Comparison of ENCODE assay signal across 27 mouse cellular contexts in genomic region chr9:22452697-22453096, GRCm38 (mm10). TPM values are rescaled to one million over a fixed set of nuclear protein-coding genes. Genes with fewer than 3 reads are reported as not detected.
DNase-seq lines count a peak whose midpoint lies in the region; ATAC-seq and TF ChIP-seq lines count a peak whose summit lies in the region.
"Had no signal": no experiment of that assay in that cellular context is flagged by ENCODE, and none has a peak within 500 bp of the region (broad histone marks: within the 10 kb centered on the region; RNA-seq: fewer than 3 reads in every experiment).

No protein-coding gene starts in this region.

- H3K4me1 ChIP-seq in liver, embryonic 12.5 days, result peaks cover 30% of the 10 kb centered on the region
- peaks cover 25% of the 10 kb centered on the region for H3K4me1 ChIP-seq in liver, embryonic 13.5 days (replicated peaks)
- no peaks in the 10 kb centered on the region for H3K4me1 ChIP-seq in kidney, adult 2 months (ENCODE audit: control insufficient read depth, insufficient read depth, low read length)
- H3K4me1 ChIP-seq: embryonic facial prominence, embryonic 10.5 days; embryonic facial prominence, embryonic 12.5 days; forebrain, embryonic 13.5 days; forebrain, embryonic 15.5 days had no signal

- H3K9ac ChIP-seq in liver, embryonic 12.5 days, result no peak overlapping the region
- H3K9ac ChIP-seq in liver, embryonic 13.5 days, result no peak overlapping the region
- H3K9ac ChIP-seq: embryonic facial prominence, embryonic 12.5 days; forebrain, embryonic 13.5 days; forebrain, embryonic 15.5 days had no signal

- peak overlapping the region; percentile 43; the same call in 1 of the 2 replicates for H3K4me2 ChIP-seq in liver, embryonic 12.5 days
- H3K4me2 ChIP-seq in liver, embryonic 13.5 days, result 0 out of 2 replicates have a peak overlapping the region, but pooled peaks have one; percentile 32
- H3K4me2 ChIP-seq: embryonic facial prominence, embryonic 12.5 days; forebrain, embryonic 13.5 days; forebrain, embryonic 15.5 days had no signal

- no peak overlapping the region for H3K4me3 ChIP-seq in liver, embryonic 12.5 days
- no peak overlapping the region for H3K4me3 ChIP-seq in liver, embryonic 13.5 days (replicated peaks)
- no peak overlapping the region for H3K4me3 ChIP-seq in kidney, adult 2 months (ENCODE audit: insufficient read depth, low read depth, low read length)
- H3K4me3 ChIP-seq: embryonic facial prominence, embryonic 10.5 days; embryonic facial prominence, embryonic 12.5 days; forebrain, embryonic 13.5 days; forebrain, embryonic 15.5 days had no signal

- peak overlapping the region; percentile 74 for H3K27ac ChIP-seq in liver, embryonic 12.5 days
- peak overlapping the region; percentile 68 for H3K27ac ChIP-seq in liver, embryonic 13.5 days
- no peak overlapping the region for H3K27ac ChIP-seq in kidney, adult 2 months (ENCODE audit: insufficient read depth, low read depth, low read length)
- H3K27ac ChIP-seq: embryonic facial prominence, embryonic 10.5 days; embryonic facial prominence, embryonic 12.5 days; forebrain, embryonic 13.5 days; forebrain, embryonic 15.5 days had no signal

- no peak for TF ChIP-seq POLR2A in kidney, adult 2 months (IDR thresholded peaks at IDR 0.05; ENCODE audit: low read depth, low read length)

- 70% methylated on average over 10 of the region's 10 CpGs for WGBS in liver, embryonic 12.5 days (ENCODE audit: insufficient replicate concordance)
- WGBS in liver, embryonic 13.5 days (ENCODE audit: insufficient replicate concordance), result 67% methylated on average over 10 of the region's 10 CpGs
- 81% methylated on average over 10 of the region's 10 CpGs for WGBS in kidney, adult 2 months

- no peak for TF ChIP-seq CTCF in kidney, adult 2 months (conservative IDR thresholded peaks at IDR 0.05; ENCODE audit: insufficient read depth, insufficient read length, low read depth, low read length)

- no peaks in the 10 kb centered on the region for H3K27me3 ChIP-seq in liver, embryonic 12.5 days (replicated peaks)
- no peaks in the 10 kb centered on the region for H3K27me3 ChIP-seq in liver, embryonic 13.5 days
- H3K27me3 ChIP-seq in kidney, adult 2 months (replicated peaks; ENCODE audit: control insufficient read depth, insufficient read depth, low read length), result no peaks in the 10 kb centered on the region
- H3K27me3 ChIP-seq: CH12.LX; embryonic facial prominence, embryonic 12.5 days; forebrain, embryonic 13.5 days; forebrain, embryonic 15.5 days; Patski had no signal

- H3K9me3 ChIP-seq in liver, embryonic 12.5 days (replicated peaks), result no peaks in the 10 kb centered on the region
- no peaks in the 10 kb centered on the region for H3K9me3 ChIP-seq in liver, embryonic 13.5 days (replicated peaks)
- H3K9me3 ChIP-seq: embryonic facial prominence, embryonic 10.5 days; embryonic facial prominence, embryonic 12.5 days; forebrain, embryonic 13.5 days; forebrain, embryonic 15.5 days had no signal

- peaks cover 100% of the 10 kb centered on the region for H3K36me3 ChIP-seq in liver, embryonic 12.5 days
- H3K36me3 ChIP-seq in liver, embryonic 13.5 days, result peaks cover 92% of the 10 kb centered on the region
- H3K36me3 ChIP-seq in kidney, adult 2 months (ENCODE audit: control insufficient read depth, insufficient read depth, low read length), result peaks cover 3% of the 10 kb centered on the region

- peak; percentile 48 for ATAC-seq in frontal cortex, adult (ENCODE audit: low TSS enrichment)
- ATAC-seq in liver, embryonic 12.5 days, result no peak
- ATAC-seq in liver, embryonic 13.5 days (ENCODE audit: low read depth), result no peak
- ATAC-seq: activated CD4-positive, CD25-positive, alpha-beta regulatory T cell, adult 4 months; CD4-positive, CD25-positive, alpha-beta regulatory T cell, adult 4 months; forebrain, embryonic 13.5 days; forebrain, embryonic 15.5 days; Patski had no signal

- DNase-seq in frontal cortex, postnatal 25 days (ENCODE audit: low spot score in 2 of 2), result no peak
- no peak for DNase-seq in liver
- no peak for DNase-seq in liver, embryonic 13.5 days
- no peak for DNase-seq in kidney, adult 2 months
- no peak for DNase-seq in layer of hippocampus, adult 8-10 months (ENCODE audit: low spot score in 2 of 2)
- DNase-seq: adrenal gland, adult 8-10 months; adrenal gland, postnatal 14 days; adrenal gland, postnatal 36 days; B cell, adult 2 months; cerebellum, adult 11-12 months; cerebellum, adult 2 months; cerebellum, adult 9-10 months; cerebellum, postnatal 25 days had no signal

RNA-seq across cellular contexts. Expression of gene Gm17545, which starts 1.4 kb away (rescaled TPM):
- not detected in 2 replicates for polyA plus RNA-seq in liver, embryonic 12.5 days (2016; fragmentation: Nextera tagmentation; extraction: Ambion mirVana)
- not detected in 2 replicates for polyA plus RNA-seq in liver, embryonic 13.5 days (2015; fragmentation: Nextera tagmentation; extraction: Ambion mirVana)
- polyA plus RNA-seq in kidney, adult 2 months (2012; rRNA removed), result not detected in 2 replicates
- total RNA-seq in layer of hippocampus, adult 8-10 months (2022), result not detected
- total RNA-seq: adrenal gland, adult 18-20 months; adrenal gland, adult 8-10 months; adrenal gland, postnatal 14 days; adrenal gland, postnatal 36 days; CH12.LX had no signal
- polyA plus RNA-seq: activated CD4-positive, CD25-positive, alpha-beta regulatory T cell, adult 4 months; CD4-positive, CD25-positive, alpha-beta regulatory T cell, adult 4 months; cerebellum, adult 2 months; cortical plate, adult 2 months; embryonic facial prominence, embryonic 10.5 days; embryonic facial prominence, embryonic 12.5 days; embryonic facial prominence, embryonic 14.5 days; forebrain, embryonic 11.5 days; forebrain, embryonic 13.5 days; forebrain, embryonic 15.5 days; Patski had no signal

RNA-seq across cellular contexts. Expression of gene Rp9, which starts 16.8 kb away (rescaled TPM):
- 55.7 and 56.0 TPM in 2 replicates for polyA plus RNA-seq in liver, embryonic 12.5 days (2016; fragmentation: Nextera tagmentation; extraction: Ambion mirVana)
- 44.8 and 45.9 TPM in 2 replicates for polyA plus RNA-seq in liver, embryonic 13.5 days (2015; fragmentation: Nextera tagmentation; extraction: Ambion mirVana)
- polyA plus RNA-seq in kidney, adult 2 months (2012; rRNA removed), result 56.9 and 61.8 TPM in 2 replicates
- total RNA-seq in layer of hippocampus, adult 8-10 months (2022), result 10 to 100 TPM; 31.6 to 41.5 (median 34.7) TPM

RNA-seq across cellular contexts. Expression of gene Bbs9, which starts 22.8 kb away (rescaled TPM):
- 4.8 and 5.4 TPM in 2 replicates for polyA plus RNA-seq in liver, embryonic 12.5 days (2016; fragmentation: Nextera tagmentation; extraction: Ambion mirVana)
- 3.2 and 4.0 TPM in 2 replicates for polyA plus RNA-seq in liver, embryonic 13.5 days (2015; fragmentation: Nextera tagmentation; extraction: Ambion mirVana)
- polyA plus RNA-seq in kidney, adult 2 months (2012; rRNA removed), result 12.7 and 14.1 TPM in 2 replicates
- 10 to 100 TPM; 24.8 to 28.7 (median 27.8) TPM for total RNA-seq in layer of hippocampus, adult 8-10 months (2022)

RNA-seq across cellular contexts. Expression of gene 9530077C05Rik, which starts 41.4 kb away (rescaled TPM):
- 2.1 and 2.2 TPM in 2 replicates for polyA plus RNA-seq in liver, embryonic 12.5 days (2016; fragmentation: Nextera tagmentation; extraction: Ambion mirVana)
- polyA plus RNA-seq in liver, embryonic 13.5 days (2015; fragmentation: Nextera tagmentation; extraction: Ambion mirVana), result 1.7 and 2.0 TPM in 2 replicates
- 1.0 and 1.1 TPM in 2 replicates for polyA plus RNA-seq in kidney, adult 2 months (2012; rRNA removed)
- 10 to 100 TPM in 1 of 4 experiments, 1 to 10 TPM in 3; 6.0 to 10.9 (median 8.1) TPM for total RNA-seq in layer of hippocampus, adult 8-10 months (2022)
